Mouse (Mus musculus) splenic B cell, adult 2 months (primary cell): ENCODE measurements around the gene Slc22a20.

ENCODE experiments used
- DNase-seq: peaks from one replicate; pipeline ENCODE4 v3.0.0-alpha.2; 2011; ENCODE audit warnings: low read depth, low spot score
- H3K27me3 ChIP-seq: 2 replicates; pipeline ENCODE4 v1.6.1; 2012; ENCODE audit warnings: mild to moderate bottlenecking, low read length, moderate library complexity, mixed read lengths; ENCODE audit not compliant: control insufficient read depth, poor library complexity, insufficient read depth, severe bottlenecking
- H3K36me3 ChIP-seq: 2 replicates; pipeline ENCODE4 v1.6.1; 2012; ENCODE audit warnings: mild to moderate bottlenecking, low read length, moderate library complexity, mixed read lengths; ENCODE audit not compliant: control insufficient read depth, poor library complexity, insufficient read depth, severe bottlenecking

Slc22a20 gene

DNA sequence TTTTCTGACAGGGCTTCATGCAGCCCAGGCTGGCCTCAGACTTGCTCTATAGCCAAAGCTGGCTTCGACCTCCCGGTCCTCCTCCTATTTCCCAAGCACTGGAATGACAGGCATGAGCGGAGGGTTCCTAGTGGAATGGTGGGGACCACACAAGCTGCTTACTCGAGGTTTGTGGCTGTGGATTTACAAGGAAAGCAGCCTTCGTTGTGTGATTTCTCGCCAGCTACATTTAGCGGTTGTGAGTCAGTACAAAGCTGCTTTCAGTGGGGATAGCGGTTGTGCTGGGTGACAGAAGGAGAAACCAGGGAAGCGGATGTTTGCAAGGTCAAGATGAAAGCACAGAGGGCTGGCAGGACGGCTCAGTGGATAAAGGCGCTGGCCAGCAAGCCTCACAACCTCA lies 19.6 kb upstream of the Slc22a20 start:
- Histone ChIP-seq H3K36me3 (peaks cover 7% of the 10 kb centered on the region; the same call in 1 of the 2 replicates), H3K27me3 (no peaks in the 10 kb centered on the region)
- DNase-seq: no peak

DNA sequence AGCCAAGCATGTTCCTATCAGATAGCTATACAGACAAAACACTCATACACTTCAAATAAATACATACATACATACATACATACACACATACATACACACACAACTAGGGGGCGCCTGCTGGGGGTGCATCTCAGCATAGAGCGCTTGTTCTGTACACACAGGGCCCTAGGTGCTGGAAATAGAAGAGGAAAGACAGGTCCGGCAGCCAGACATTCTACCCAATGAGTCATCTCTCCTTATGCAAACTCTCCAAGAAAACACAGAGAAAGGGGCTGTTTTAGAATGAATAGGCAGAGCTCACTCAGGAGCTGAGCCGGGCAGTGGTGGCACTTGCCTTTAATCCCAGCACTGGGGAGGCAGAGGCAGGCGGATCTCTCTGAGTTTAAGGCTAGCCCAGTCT lies 14.0 kb upstream of the Slc22a20 start:
- H3K27me3 ChIP-seq: no peaks in the 10 kb centered on the region
- DNase-seq: no peak
- no peaks in the 10 kb centered on the region for H3K36me3 ChIP-seq

- peak; percentile 25 for DNase-seq
- Histone ChIP-seq H3K36me3 (no peaks in the 10 kb centered on the region; the same call in 1 of the 2 replicates), H3K27me3 (no peaks in the 10 kb centered on the region)
Observed at GRCm38 (mm10) chr19:5998180-5998579, 12.2 kb upstream of the Slc22a20 start.

DNA sequence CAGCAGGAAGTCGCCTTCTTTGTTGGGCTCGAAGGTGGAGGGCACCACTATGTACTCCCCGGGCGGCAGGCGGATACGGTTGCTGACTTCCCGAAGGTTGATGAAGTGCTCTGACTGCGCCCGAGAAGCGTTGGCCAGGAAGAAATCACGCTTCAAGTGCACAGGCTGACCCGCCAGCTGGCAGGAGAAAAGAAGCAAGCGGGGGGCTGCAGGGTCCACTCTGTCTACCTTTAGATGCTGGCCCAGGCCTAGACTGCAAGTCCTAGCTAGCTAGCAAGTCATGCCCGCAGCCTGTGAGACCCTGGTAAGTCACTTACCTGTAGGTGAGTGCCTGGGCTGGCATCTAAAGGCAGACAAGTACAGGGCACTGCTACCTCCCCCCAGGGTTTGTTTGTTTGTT lies 8.8 kb upstream of the Slc22a20 start:
- no peak for DNase-seq
- no peaks in the 10 kb centered on the region; the same call in 1 of the 2 replicates for H3K36me3 ChIP-seq
- no peaks in the 10 kb centered on the region for H3K27me3 ChIP-seq

DNA sequence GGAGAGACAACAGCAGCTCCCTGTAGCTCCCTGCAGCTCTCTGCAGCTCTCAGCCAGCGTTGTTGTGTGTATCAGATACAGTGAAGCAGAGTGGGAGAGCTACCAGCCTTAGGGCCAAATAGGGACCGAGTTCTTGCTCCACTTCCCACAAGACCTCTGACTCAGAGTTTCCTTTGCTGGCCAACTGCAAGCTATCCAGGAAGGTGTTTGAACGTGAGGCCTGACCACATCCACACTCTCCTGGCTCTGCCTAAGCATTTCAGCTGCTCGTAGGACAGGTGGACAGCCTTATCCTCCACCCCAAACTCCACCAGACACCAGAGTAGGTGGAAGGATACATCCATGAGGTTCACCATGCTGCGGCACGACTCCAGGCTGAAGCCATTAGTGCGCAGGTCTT lies 6.1 kb upstream of the Slc22a20 start:
- DNase-seq: no peak

DNA sequence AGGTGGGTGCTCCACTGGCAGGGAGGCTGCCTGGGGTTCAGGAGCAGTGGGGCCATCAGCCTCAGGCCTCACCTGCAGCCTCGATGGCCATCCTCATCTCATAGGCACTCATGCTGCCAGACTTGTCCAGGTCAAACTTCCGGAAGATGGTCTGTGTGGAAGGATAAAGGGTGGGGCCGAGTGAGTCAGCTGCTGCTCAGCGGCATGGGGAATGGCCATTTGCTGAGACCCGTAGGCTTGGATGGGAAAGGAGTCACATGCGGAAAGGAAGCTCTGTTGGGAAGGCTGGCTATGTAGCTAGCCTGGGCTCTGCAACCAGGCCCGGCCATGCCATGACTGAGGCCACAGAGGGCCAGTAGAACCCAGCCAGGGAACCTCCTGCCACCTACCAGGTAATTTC lies 5.5 kb upstream of the Slc22a20 start:
- Histone ChIP-seq H3K27me3 (no peaks in the 10 kb centered on the region), H3K36me3 (no peaks in the 10 kb centered on the region; the same call in 1 of the 2 replicates)
- no peak for DNase-seq

More for the DNA sequence above, 6.1 kb upstream of the Slc22a20 start:
- H3K27me3 ChIP-seq: no peaks in the 10 kb centered on the region
- H3K36me3 ChIP-seq: no peaks in the 10 kb centered on the region; the same call in 1 of the 2 replicates

DNA sequence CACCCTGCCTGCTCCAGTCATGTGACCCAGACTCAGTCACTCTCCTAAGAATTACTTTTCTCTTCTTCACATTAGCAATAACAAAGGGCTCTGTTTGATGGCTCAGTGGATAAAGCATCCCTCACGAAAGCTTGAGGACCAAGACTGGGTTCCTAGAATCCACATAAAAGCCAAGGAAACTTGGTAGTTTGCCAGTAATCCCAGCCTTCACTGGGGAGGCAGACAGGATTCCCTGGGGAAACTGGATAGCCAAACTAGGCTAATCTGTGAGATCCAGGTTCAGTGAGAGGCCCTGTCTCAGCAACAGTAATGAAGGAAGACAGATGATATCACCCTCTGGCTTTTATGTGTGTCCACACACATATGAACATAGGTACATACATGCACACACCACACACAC lies 5.0 kb upstream of the Slc22a20 start:
- Histone ChIP-seq H3K36me3 (no peaks in the 10 kb centered on the region; the same call in 1 of the 2 replicates), H3K27me3 (no peaks in the 10 kb centered on the region)
- DNase-seq: no peak

GRCm38 (mm10) chr19:5990033-5990432 lies 4.1 kb upstream of the Slc22a20 start:
- no peak for DNase-seq
- Histone ChIP-seq H3K27me3 (no peaks in the 10 kb centered on the region), H3K36me3 (no peaks in the 10 kb centered on the region; the same call in 1 of the 2 replicates)

DNA sequence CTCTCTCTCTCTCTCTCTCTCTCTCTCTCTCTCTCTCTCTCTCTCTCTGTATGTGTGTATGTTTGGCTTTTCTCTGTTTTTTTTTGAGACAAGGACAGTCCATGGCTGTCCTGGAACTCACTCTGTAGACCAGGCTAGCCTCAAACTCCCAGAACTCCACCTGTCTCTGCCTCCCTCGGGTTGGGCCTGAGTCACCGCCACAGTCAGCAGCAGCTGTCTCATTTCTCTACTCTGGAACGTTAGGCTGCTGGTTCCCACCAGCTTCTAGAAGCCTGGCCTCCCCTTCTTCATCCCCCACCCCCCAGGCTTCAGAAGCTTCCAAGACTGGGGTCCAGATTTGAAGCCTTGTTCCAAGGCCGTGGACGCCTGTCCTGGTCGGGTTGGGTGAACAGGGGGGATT lies 3.6 kb upstream of the Slc22a20 start:
- H3K27me3 ChIP-seq: no peaks in the 10 kb centered on the region
- no peaks in the 10 kb centered on the region; the same call in 1 of the 2 replicates for H3K36me3 ChIP-seq
- DNase-seq: no peak

GRCm38 (mm10) chr19:5988815-5989452 lies 3.0 kb upstream of the Slc22a20 start:
- peak; percentile 55 for DNase-seq
- Histone ChIP-seq H3K36me3 (no peaks in the 10 kb centered on the region), H3K27me3 (no peaks in the 10 kb centered on the region)

GRCm38 (mm10) chr19:5988027-5988814 lies 2.3 kb upstream of the Slc22a20 start:
- Histone ChIP-seq H3K36me3 (no peaks in the 10 kb centered on the region), H3K27me3 (no peaks in the 10 kb centered on the region)
- DNase-seq: peak; percentile 35

DNA sequence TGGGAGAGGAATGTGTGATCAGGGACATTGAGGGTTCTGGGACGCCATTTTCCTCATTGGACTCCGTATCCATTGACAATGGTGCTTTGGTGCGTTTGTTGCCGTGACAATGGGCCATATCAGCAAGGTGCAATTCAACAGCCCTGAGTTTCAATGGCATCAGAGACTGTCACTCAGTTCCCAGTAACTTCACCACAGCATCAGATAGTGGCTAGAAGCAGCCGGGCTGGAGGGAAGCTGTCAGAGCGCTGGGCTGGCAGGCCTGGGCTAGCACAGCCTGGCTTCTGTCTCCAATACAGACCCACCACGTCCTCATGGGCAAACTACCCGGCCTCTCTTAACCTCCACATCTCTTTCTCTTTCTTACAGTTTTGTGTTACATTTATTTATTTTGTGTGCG lies 5.5 kb downstream of the Slc22a20 start:
- H3K27me3 ChIP-seq: no peaks in the 10 kb centered on the region
- no peak for DNase-seq
- H3K36me3 ChIP-seq: no peaks in the 10 kb centered on the region

- H3K36me3 ChIP-seq: no peaks in the 10 kb centered on the region
- no peaks in the 10 kb centered on the region for H3K27me3 ChIP-seq
- no peak for DNase-seq
Observed at GRCm38 (mm10) chr19:5977717-5978116, 8.2 kb downstream of the Slc22a20 start.

DNA sequence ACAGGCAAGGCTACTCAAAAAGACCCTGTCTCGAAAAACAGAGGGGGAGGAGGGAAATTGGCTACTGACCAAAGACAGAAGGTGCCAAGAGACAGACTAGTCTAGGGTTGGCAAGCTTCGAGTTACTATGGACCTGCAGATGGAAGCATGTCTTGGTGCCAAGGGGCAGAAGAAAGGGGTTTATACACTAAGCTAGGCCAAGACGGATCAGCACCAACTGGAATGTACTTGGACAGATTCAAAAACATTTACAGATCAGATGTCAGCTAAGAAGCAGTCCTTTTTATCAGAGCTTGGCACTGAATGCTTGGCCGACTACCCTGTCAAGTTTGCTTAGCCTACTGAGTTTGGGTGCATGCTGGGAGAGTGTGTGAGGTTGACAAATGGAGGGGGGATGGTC lies 10.3 kb downstream of the Slc22a20 start:
- H3K36me3 ChIP-seq: no peaks in the 10 kb centered on the region
- no peak for DNase-seq
- H3K27me3 ChIP-seq: no peaks in the 10 kb centered on the region

DNA sequence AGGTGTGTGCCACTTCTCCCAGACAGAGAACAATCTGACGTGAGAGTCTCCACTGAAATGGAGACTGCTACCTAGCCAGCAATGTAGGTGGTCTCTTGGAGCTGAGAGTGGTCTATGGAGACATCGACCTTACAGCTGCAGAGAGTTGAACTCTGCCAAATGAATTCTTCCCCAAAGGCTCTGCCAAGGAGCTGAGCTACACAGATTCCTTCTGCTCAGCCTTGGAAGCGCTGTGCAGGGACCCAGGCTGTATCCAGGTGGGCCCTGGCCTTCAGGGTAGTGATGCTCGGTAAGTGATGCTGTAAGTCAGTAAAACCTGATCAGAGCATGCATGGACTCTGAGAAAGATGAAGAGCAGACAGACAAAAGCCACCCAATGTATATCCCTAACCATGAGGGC lies 10.8 kb downstream of the Slc22a20 start:
- H3K27me3 ChIP-seq: no peaks in the 10 kb centered on the region
- no peaks in the 10 kb centered on the region for H3K36me3 ChIP-seq
- DNase-seq: no peak
